Mouse (Mus musculus): ENCODE results near the gene 0610037L13Rik. TPM values are rescaled to one million over a fixed set of nuclear protein-coding genes. Genes with fewer than 3 reads are reported as not detected.
A peak's percentile ranks its signal among the peaks of the same experiment; 100 is the strongest.

Gene 0610037L13Rik
- polyA plus RNA-seq, 1 experiment from 2014 or later = 86.7 TPM

GRCm38 (mm10) chr4:107899211-107899927 is 9.8 kb downstream of the 0610037L13Rik start:
- Histone ChIP-seq H3K9me3 (replicated peaks; ENCODE audit: control insufficient read depth, low read length, poor library complexity, severe bottlenecking) (no peaks in the 10 kb centered on the region), H3K27ac (ENCODE audit: low read length) (no peak overlapping the region), H3K4me2 (ENCODE audit: low read length) (no peak overlapping the region), H3K36me3 (ENCODE audit: control insufficient read depth, insufficient read depth, low read length) (peaks cover 17% of the 10 kb centered on the region; the same call in 1 of the 2 replicates), H3K9ac (ENCODE audit: low read depth, low read length) (no peak overlapping the region), H3K4me1 (ENCODE audit: control insufficient read depth, insufficient read depth, low read length) (no peaks in the 10 kb centered on the region), H3K4me3 (ENCODE audit: low read depth, low read length) (no peak overlapping the region), H3K27me3 (ENCODE audit: control insufficient read depth, insufficient read depth, low read depth, low read length) (no peaks in the 10 kb centered on the region)
- WGBS = 89% methylated on average over 5 of the region's 5 CpGs
- no peak for ATAC-seq

GRCm38 (mm10) chr4:107900206-107900605 is 10.6 kb downstream of the 0610037L13Rik start:
- no peaks in the 10 kb centered on the region for H3K27me3 ChIP-seq (ENCODE audit: control insufficient read depth, insufficient read depth, low read depth, low read length)
- no peak for ATAC-seq
- no peaks in the 10 kb centered on the region for H3K4me1 ChIP-seq (ENCODE audit: control insufficient read depth, insufficient read depth, low read length)
- H3K9me3 ChIP-seq (replicated peaks; ENCODE audit: control insufficient read depth, low read length, poor library complexity, severe bottlenecking) = no peaks in the 10 kb centered on the region
- no peak overlapping the region for H3K9ac ChIP-seq (ENCODE audit: low read depth, low read length)
- WGBS = 98% methylated on average over 3 of the region's 3 CpGs
- H3K36me3 ChIP-seq (ENCODE audit: control insufficient read depth, insufficient read depth, low read length) = peaks cover 15% of the 10 kb centered on the region; the same call in 1 of the 2 replicates
- no peak overlapping the region for H3K4me3 ChIP-seq (ENCODE audit: low read depth, low read length)
- no peak overlapping the region for H3K4me2 ChIP-seq (ENCODE audit: low read length)
- no peak overlapping the region for H3K27ac ChIP-seq (ENCODE audit: low read length)

GRCm38 (mm10) chr4:107904252-107904651 is 14.6 kb downstream of the 0610037L13Rik start:
- H3K9ac ChIP-seq (ENCODE audit: low read depth, low read length) = no peak overlapping the region
- H3K27ac ChIP-seq (ENCODE audit: low read length) = no peak overlapping the region
- ATAC-seq = no peak
- peaks cover 2% of the 10 kb centered on the region; the same call in 1 of the 2 replicates for H3K36me3 ChIP-seq (ENCODE audit: control insufficient read depth, insufficient read depth, low read length)
- H3K27me3 ChIP-seq (ENCODE audit: control insufficient read depth, insufficient read depth, low read depth, low read length) = no peaks in the 10 kb centered on the region
- H3K4me1 ChIP-seq (ENCODE audit: control insufficient read depth, insufficient read depth, low read length) = no peaks in the 10 kb centered on the region
- 97% methylated on average over 10 of the region's 10 CpGs for WGBS
- no peak overlapping the region for H3K4me2 ChIP-seq (ENCODE audit: low read length)
- no peaks in the 10 kb centered on the region for H3K9me3 ChIP-seq (replicated peaks; ENCODE audit: control insufficient read depth, low read length, poor library complexity, severe bottlenecking)
- no peak overlapping the region for H3K4me3 ChIP-seq (ENCODE audit: low read depth, low read length)

- Histone ChIP-seq H3K36me3 (ENCODE audit: control insufficient read depth, insufficient read depth, low read length) (peaks cover 2% of the 10 kb centered on the region; the same call in 1 of the 2 replicates), H3K4me2 (ENCODE audit: low read length) (no peak overlapping the region), H3K27me3 (ENCODE audit: control insufficient read depth, insufficient read depth, low read depth, low read length) (no peaks in the 10 kb centered on the region), H3K27ac (ENCODE audit: low read length) (no peak overlapping the region), H3K4me1 (ENCODE audit: control insufficient read depth, insufficient read depth, low read length) (no peaks in the 10 kb centered on the region), H3K4me3 (ENCODE audit: low read depth, low read length) (no peak overlapping the region), H3K9me3 (replicated peaks; ENCODE audit: control insufficient read depth, low read length, poor library complexity, severe bottlenecking) (no peaks in the 10 kb centered on the region), H3K9ac (ENCODE audit: low read depth, low read length) (no peak overlapping the region)
- ATAC-seq = no peak
- 90% methylated on average over 9 of the region's 9 CpGs for WGBS
These were observed 16.9 kb downstream of the 0610037L13Rik start for GRCm38 (mm10) chr4:107906561-107906960.

- no peak overlapping the region for H3K4me3 ChIP-seq (ENCODE audit: low read depth, low read length)
- H3K27ac ChIP-seq (ENCODE audit: low read length) = no peak overlapping the region
- H3K27me3 ChIP-seq (ENCODE audit: control insufficient read depth, insufficient read depth, low read depth, low read length) = no peaks in the 10 kb centered on the region
- H3K4me1 ChIP-seq (ENCODE audit: control insufficient read depth, insufficient read depth, low read length) = no peaks in the 10 kb centered on the region
- no peaks in the 10 kb centered on the region for H3K36me3 ChIP-seq (ENCODE audit: control insufficient read depth, insufficient read depth, low read length)
- no peaks in the 10 kb centered on the region for H3K9me3 ChIP-seq (replicated peaks; ENCODE audit: control insufficient read depth, low read length, poor library complexity, severe bottlenecking)
- no peak overlapping the region for H3K4me2 ChIP-seq (ENCODE audit: low read length)
- 92% methylated on average over 4 of the region's 4 CpGs for WGBS
- no peak for ATAC-seq
- H3K9ac ChIP-seq (ENCODE audit: low read depth, low read length) = no peak overlapping the region
These were observed 20.4 kb downstream of the 0610037L13Rik start for GRCm38 (mm10) chr4:107910020-107910419.

- Histone ChIP-seq H3K4me3 (ENCODE audit: low read depth, low read length) (no peak overlapping the region), H3K27ac (ENCODE audit: low read length) (no peak overlapping the region), H3K9ac (ENCODE audit: low read depth, low read length) (no peak overlapping the region), H3K27me3 (ENCODE audit: control insufficient read depth, insufficient read depth, low read depth, low read length) (no peaks in the 10 kb centered on the region), H3K4me2 (ENCODE audit: low read length) (no peak overlapping the region), H3K9me3 (replicated peaks; ENCODE audit: control insufficient read depth, low read length, poor library complexity, severe bottlenecking) (no peaks in the 10 kb centered on the region), H3K36me3 (ENCODE audit: control insufficient read depth, insufficient read depth, low read length) (no peaks in the 10 kb centered on the region), H3K4me1 (ENCODE audit: control insufficient read depth, insufficient read depth, low read length) (peaks cover 12% of the 10 kb centered on the region)
- 94% methylated on average over 2 of the region's 2 CpGs for WGBS
- ATAC-seq = no peak
These were observed 30.7 kb downstream of the 0610037L13Rik start for GRCm38 (mm10) chr4:107920336-107920735.

- 86% methylated on average over 8 of the region's 8 CpGs for WGBS
- peaks cover 12% of the 10 kb centered on the region for H3K4me1 ChIP-seq (ENCODE audit: control insufficient read depth, insufficient read depth, low read length)
- H3K27ac ChIP-seq (ENCODE audit: low read length) = no peak overlapping the region
- H3K4me2 ChIP-seq (ENCODE audit: low read length) = no peak overlapping the region
- no peaks in the 10 kb centered on the region for H3K27me3 ChIP-seq (ENCODE audit: control insufficient read depth, insufficient read depth, low read depth, low read length)
- ATAC-seq = no peak
- no peaks in the 10 kb centered on the region for H3K9me3 ChIP-seq (replicated peaks; ENCODE audit: control insufficient read depth, low read length, poor library complexity, severe bottlenecking)
- H3K36me3 ChIP-seq (ENCODE audit: control insufficient read depth, insufficient read depth, low read length) = no peaks in the 10 kb centered on the region
- no peak overlapping the region for H3K4me3 ChIP-seq (ENCODE audit: low read depth, low read length)
- H3K9ac ChIP-seq (ENCODE audit: low read depth, low read length) = no peak overlapping the region
These were observed 31.6 kb downstream of the 0610037L13Rik start for GRCm38 (mm10) chr4:107921152-107921695.

GRCm38 (mm10) chr4:107921952-107922351 is 32.3 kb downstream of the 0610037L13Rik start:
- H3K27ac ChIP-seq (ENCODE audit: low read length) = no peak overlapping the region
- no peak overlapping the region for H3K9ac ChIP-seq (ENCODE audit: low read depth, low read length)
- no peaks in the 10 kb centered on the region for H3K36me3 ChIP-seq (ENCODE audit: control insufficient read depth, insufficient read depth, low read length)
- no peak overlapping the region for H3K4me2 ChIP-seq (ENCODE audit: low read length)
- H3K4me1 ChIP-seq (ENCODE audit: control insufficient read depth, insufficient read depth, low read length) = peaks cover 12% of the 10 kb centered on the region
- WGBS = 54% methylated on average over 4 of the region's 4 CpGs
- H3K4me3 ChIP-seq (ENCODE audit: low read depth, low read length) = no peak overlapping the region
- ATAC-seq = no peak
- no peaks in the 10 kb centered on the region for H3K27me3 ChIP-seq (ENCODE audit: control insufficient read depth, insufficient read depth, low read depth, low read length)
- H3K9me3 ChIP-seq (replicated peaks; ENCODE audit: control insufficient read depth, low read length, poor library complexity, severe bottlenecking) = no peaks in the 10 kb centered on the region

- ATAC-seq = peak; percentile 95
- Histone ChIP-seq H3K27me3 (ENCODE audit: control insufficient read depth, insufficient read depth, low read depth, low read length) (no peaks in the 10 kb centered on the region), H3K9ac (ENCODE audit: low read depth, low read length) (peak within 1 kb of the TSS; percentile 87), H3K27ac (ENCODE audit: low read length) (peak within 1 kb of the TSS; percentile 55; the same call in 1 of the 2 replicates), H3K4me1 (ENCODE audit: control insufficient read depth, insufficient read depth, low read length) (peaks cover 12% of the 10 kb centered on the region), H3K4me3 (ENCODE audit: low read depth, low read length) (peak within 1 kb of the TSS; percentile 63), H3K9me3 (replicated peaks; ENCODE audit: control insufficient read depth, low read length, poor library complexity, severe bottlenecking) (no peaks in the 10 kb centered on the region), H3K4me2 (ENCODE audit: low read length) (peak within 1 kb of the TSS; percentile 90), H3K36me3 (ENCODE audit: control insufficient read depth, insufficient read depth, low read length) (no peaks in the 10 kb centered on the region)
- WGBS = 2% methylated on average over 38 of the region's 38 CpGs
These were observed 33.7 kb downstream of the 0610037L13Rik start, which contains the start of gene Cpt2 for GRCm38 (mm10) chr4:107923145-107923802. Gene Cpt2 (minus strand): TSS chr4:107923610.

All from midbrain, embryonic 16.5 days (tissue).